ENCODE assay signal across 21 mouse cellular contexts in genomic region chr3:68607336-68607735, GRCm38 (mm10).
"Had no signal": no experiment of that assay in that cellular context is flagged by ENCODE, and none has a peak within 500 bp of the region (broad histone marks: within the 10 kb centered on the region; RNA-seq: fewer than 3 reads in every experiment).

No protein-coding gene starts in this region.

- H3K4me2 ChIP-seq: intestine, embryonic 15.5 days; limb, embryonic 13.5 days; liver, embryonic 13.5 days; lung, embryonic 15.5 days; midbrain, embryonic 11.5 days; neural tube, embryonic 12.5 days; neural tube, embryonic 15.5 days had no signal

- H3K27ac ChIP-seq: intestine, embryonic 15.5 days; limb, embryonic 10.5 days; limb, embryonic 13.5 days; liver, embryonic 13.5 days; lung, embryonic 15.5 days; neural tube, embryonic 12.5 days; neural tube, embryonic 15.5 days; stomach, postnatal 0 days had no signal

- H3K27me3 ChIP-seq: intestine, embryonic 15.5 days; limb, embryonic 13.5 days; liver, embryonic 13.5 days; lung, embryonic 15.5 days; neural tube, embryonic 12.5 days; neural tube, embryonic 15.5 days had no signal

- H3K36me3 ChIP-seq: intestine, embryonic 15.5 days; limb, embryonic 10.5 days; limb, embryonic 13.5 days; liver, embryonic 13.5 days; lung, embryonic 15.5 days had no signal

- H3K4me3 ChIP-seq: intestine, embryonic 15.5 days; limb, embryonic 10.5 days; limb, embryonic 13.5 days; liver, embryonic 13.5 days; lung, embryonic 15.5 days; neural tube, embryonic 12.5 days; neural tube, embryonic 15.5 days had no signal

- H3K9me3 ChIP-seq: intestine, embryonic 15.5 days; limb, embryonic 10.5 days; limb, embryonic 13.5 days; liver, embryonic 13.5 days; lung, embryonic 15.5 days; neural tube, embryonic 12.5 days; neural tube, embryonic 15.5 days had no signal

- H3K9ac ChIP-seq: intestine, embryonic 15.5 days; limb, embryonic 13.5 days; liver, embryonic 13.5 days; lung, embryonic 15.5 days; neural tube, embryonic 12.5 days; neural tube, embryonic 15.5 days had no signal

- ATAC-seq: intestine, embryonic 15.5 days had no signal

- DNase-seq: kidney, adult 11 months; kidney, postnatal 10 days; kidney, postnatal 4 days; liver, embryonic 13.5 days; lung, adult 18-20 months; lung, postnatal 10 days; lung, postnatal 36 days; midbrain, embryonic 14.5 days; right cerebral cortex, postnatal 14 days; right cerebral cortex, postnatal 4 days; thymus, adult 2 months; thymus, postnatal 14 days; thymus, postnatal 4 days had no signal

- H3K4me1 ChIP-seq: liver, embryonic 13.5 days had no signal
